Mouse (Mus musculus) retina, embryonic 14.5 days (tissue): ENCODE data around the gene Srcap.
"Not testable (repeated sequence)": the region's sequence is repeated elsewhere in the genome, so short reads cannot be mapped to it uniquely, and the experiment has no call there.

Source experiments
- DNase-seq: peaks from one replicate; pipeline ENCODE4 v3.0.0-alpha.2; 2015; ENCODE audit warnings: low spot score

Gene Srcap

DNA sequence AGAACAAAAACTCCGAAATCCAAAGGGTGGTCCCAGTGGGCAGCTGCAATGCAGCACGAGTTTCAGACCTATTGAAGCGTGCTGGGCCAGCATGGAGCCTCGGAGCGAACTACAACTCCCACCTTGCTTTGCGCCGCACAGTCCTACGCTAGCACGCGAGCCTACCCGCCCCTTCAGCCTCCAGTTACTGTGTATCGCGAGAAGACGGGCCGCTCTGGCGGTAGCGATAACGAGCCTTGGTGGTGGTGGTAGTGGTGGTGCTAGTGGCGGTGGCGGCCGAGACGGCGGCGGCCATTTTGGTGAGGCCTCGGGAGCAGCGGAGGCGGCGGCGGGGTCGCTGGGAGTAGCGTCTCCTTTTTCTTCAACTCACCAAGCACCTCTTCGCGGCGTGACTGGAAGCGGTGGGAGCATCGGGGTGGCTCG, at the start of gene Srcap:
Srcap (plus strand) TSS at position 176 of the 423 bp plus-strand sequence.
- DNase-seq, result peak; percentile 97

GRCm38 (mm10) chr7:127465191-127465590, 46.6 kb upstream of the Srcap start:
- DNase-seq, result no peak

DNA sequence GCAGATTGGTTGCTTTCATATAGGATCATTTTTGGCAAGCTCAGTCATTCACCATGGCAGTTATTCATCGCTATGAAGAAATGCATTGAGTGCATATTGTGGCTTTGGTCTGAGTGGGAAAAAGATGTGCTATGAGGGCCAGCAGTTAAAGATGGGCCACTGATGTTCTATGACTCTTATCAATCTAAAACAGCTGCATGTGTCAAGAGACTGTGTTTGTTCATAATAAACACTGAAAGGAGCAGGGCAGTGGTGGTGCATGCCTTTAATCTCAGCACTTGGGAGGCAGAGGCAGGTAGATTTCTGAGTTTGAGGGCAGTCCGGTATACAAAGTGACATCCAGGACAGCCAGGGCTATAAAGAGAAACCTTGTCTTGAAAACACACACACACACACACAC, 46.1 kb upstream of the Srcap start:
- DNase-seq, result not testable (repeated sequence)

DNA sequence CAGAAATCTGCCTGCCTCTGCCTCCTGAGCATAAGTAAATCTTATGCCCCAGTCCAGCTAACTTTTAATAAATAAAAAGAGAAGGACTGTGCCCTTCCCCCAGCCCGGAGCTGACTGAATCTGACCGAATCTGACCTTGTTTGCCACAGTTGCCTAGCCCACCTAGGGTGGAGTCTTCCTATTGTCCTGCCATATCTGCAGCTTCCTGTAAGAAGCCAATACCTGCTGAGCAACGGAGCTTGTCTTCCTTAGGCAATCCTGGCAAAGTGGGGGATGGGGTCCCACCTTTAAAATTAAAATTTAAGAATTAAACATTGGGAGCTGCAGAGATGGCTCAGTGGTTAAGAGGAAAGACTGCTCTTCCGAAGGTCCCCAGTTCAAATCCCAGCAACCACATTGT, 45.2 kb upstream of the Srcap start:
- no peak for DNase-seq

DNA sequence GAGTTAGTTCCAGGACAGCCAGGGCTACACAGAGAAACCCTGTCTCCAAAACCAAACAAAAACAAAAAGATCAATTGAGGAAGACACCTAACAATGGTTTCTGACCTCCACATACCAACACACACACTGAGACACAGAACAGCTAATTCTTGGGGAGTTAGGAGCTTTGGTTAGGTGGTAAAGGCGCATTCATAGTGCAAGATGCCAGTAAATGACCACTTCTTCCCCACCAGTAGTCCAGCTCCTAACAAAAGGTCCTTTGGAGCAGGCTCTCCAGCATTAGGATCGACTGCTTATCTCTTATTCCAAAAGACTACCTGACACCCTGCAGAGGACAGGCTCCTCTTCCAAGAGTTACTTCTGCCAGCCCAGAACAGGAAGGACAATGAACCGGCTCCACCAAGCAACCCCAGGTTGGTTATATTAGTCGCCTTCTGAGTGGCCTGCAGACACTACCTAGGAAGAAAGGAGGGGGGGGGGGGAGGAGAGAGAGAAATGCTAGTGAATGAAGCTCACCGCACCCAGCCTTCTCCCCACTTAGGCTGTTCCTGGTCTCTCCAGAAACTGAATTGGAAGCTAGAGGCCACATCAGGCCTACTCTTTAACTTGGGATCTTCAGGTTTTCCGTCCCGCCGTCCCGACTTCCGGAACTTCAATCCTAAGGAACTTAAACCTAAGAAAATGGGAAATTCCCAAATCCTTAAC, 41.6 kb upstream of the Srcap start:
- DNase-seq, result no peak

DNA sequence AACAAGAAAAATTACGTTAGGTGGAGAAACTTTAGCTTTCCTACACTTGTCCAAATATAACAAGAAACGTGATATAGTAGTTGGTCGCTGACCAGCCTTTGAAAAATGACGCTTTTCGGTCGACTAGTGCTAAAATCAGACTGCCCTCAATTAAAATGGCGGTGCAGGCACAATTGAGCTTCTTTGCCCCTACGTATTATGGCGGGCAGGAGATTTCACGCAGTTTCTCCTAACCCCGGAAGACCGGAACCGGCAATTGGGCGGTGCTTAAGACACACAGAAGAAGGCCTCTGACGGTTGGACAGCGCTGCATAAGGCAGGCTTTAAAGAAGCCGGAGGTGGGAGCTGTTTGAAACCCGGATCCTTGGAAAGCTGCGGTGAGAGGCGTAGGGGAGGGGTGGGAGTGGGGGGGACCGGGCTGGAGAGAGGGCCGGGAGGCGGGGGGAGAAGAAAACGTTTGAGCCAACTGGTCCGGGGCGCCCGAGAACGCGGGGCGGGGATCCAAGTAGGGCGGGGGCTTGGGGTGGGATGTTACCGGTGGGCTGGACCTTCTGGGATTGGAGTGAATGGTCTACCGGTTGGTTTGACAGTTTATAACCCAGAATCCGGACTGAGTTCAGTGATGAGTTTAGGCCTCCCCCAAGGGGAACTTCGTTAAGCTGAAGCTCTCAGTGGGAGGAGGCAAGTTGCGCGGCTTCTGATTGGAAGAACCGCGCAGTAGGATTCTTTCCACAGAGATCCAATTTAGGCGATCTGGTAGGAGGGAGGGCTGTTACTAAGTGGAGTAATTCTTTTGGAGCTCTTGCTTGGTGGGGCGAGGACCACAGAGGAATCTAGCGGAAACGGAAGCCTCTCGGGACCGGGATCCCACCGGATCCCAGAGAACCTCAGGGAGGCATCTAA, 40.8 kb upstream of the Srcap start:
- peak; percentile 96 for DNase-seq

- DNase-seq, result no peak
Measured at GRCm38 (mm10) chr7:127471646-127472010, 40.2 kb upstream of the Srcap start.

DNA sequence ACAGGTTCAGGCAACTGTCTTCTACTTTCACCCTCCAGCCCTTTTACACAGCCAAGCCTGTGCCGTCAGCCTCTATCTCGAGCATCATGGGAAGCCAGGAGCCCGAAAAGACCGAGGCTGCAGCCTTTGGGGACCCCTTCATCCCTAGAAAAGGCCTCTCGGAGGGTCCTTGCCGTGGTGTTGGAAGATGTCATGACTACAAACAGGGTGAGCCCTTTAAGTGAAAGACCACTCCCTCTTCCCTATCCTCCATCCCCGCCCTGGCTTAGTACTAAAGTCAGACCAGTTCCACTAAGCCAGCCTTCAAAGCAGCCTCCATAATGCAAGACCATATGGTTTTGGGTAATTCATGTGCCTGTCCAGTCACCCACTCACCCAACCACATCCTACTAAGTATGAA, 39.7 kb upstream of the Srcap start:
- DNase-seq, result peak; percentile 20

DNA sequence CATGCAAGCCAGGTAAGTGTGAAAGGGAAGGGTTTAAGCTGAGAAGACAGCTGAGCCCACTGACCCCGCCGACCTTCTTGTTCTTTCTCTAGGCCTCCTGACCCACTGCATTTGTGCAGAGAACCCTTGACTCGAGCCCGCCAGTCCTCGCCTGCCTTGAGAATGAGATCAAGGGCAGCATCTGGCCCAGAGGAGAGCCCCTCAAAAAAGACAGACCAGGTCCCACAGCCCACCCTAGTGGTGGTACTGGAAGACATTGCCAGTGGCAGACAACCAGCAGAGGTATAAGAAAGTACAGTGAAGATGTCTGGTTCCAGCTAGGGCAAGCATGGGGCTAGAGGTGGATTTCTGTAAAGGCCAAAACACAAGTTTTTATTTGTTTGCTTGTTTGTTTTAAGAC, 38.1 kb upstream of the Srcap start:
- peak; percentile 47 for DNase-seq

DNA sequence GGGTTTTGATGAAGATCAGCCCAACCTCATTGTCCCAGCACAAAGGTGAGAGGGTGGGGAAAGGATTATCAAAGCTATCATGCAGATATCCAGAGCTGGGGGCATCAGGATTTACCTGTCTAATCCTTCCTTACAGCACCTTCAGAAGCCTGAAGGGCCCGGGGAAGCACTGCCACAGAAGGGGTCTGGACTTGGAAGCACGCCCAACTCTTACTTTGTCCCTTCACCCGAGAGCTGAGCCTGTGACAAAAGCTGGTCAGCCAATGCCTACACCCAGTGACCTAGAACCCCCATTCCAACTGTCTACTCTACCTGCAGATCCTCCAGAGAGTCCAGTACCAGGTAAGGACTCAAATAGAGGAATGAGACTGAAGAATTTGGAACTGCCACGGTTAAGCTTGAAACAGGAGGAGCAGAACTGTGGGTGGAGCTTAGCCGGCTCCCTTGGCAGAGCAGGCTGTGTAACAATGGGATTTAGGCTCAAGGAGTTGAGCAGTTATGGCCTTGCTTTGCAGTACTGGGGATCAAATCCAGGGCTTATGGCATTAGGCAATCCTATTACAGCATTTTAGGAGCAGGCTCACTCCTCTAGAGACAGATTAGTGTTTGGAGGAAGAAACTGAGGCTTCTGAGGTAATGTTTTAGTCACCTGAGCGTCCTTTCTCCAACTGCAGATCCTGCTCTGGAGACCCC, 37.3 kb upstream of the Srcap start:
- no peak for DNase-seq

DNA sequence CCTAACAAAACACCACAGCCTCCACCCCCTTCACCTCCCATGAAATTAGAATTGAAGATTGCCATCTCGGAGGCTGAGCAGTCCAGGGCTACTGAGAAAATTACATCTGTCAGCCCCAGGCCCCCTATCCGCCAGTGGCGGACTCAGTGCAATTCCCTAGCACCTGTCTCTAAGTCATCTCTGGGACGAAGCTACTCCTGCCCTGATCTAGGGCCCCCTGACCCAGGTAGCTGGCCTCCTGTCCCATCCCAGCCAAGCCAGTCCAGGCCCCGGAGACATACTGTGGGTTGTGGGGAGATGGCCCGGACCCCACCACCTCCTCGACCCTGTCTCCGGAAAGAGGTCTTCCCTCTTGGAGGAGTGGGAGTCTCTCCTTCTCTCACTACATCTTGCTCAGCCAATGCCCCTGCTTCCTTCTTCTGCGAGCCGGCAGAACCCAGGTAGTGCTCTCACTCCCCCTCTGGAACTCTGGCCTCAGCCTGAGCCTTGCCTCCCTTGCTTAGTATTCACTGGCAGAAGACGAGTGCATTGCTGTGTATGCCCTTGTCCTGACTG, 36.5 kb upstream of the Srcap start:
- no peak for DNase-seq

- DNase-seq, result no peak
Measured at GRCm38 (mm10) chr7:127476336-127476735, 35.4 kb upstream of the Srcap start.

- no peak for DNase-seq
Measured at GRCm38 (mm10) chr7:127476855-127477254, 34.9 kb upstream of the Srcap start.

DNA sequence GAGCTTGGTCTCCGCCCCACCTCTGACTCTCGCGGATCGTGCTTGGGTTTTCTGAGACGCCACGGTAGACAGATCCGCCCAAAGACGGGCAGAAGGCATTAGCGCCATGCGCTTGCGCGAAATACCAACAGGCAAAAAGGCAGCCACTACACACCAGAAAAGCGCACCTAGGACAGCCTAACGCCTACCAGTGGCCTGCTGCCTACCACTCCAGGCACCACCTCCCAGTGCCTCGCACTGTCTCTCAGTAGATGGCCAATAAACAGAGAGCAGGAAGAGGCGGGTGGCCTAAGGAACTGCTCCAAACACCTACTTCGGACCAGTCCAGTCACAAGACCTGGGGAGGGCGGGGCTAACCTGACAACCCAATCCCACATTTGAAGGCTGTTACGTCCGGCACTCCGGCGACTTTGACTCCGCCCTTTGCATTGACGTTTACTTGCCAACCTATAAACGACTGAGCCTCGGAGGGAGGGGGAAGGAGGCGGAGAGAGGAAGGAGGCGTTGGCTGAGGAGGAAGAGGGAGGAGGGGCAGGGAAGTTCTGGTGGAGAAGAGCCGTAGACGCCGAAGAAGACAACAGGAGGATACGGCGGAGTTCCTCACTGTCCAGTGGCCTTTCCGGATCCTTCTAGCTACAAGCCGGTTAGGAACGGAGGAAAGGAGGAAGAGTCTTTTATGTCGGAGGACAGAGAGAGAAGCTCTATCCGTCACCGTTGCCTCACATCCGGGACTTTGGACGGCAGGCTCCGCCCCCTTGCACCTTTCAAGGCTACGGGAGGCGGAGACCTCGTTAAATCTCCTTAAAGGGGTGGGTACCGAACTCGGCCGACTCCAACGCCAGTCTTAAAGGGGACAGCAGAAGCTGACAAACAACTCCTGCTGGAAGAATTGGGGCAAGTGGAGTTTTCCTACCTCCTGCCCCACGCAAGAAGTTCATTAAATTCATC, 33.8 kb upstream of the Srcap start:
- DNase-seq, result peak; percentile 100

DNA sequence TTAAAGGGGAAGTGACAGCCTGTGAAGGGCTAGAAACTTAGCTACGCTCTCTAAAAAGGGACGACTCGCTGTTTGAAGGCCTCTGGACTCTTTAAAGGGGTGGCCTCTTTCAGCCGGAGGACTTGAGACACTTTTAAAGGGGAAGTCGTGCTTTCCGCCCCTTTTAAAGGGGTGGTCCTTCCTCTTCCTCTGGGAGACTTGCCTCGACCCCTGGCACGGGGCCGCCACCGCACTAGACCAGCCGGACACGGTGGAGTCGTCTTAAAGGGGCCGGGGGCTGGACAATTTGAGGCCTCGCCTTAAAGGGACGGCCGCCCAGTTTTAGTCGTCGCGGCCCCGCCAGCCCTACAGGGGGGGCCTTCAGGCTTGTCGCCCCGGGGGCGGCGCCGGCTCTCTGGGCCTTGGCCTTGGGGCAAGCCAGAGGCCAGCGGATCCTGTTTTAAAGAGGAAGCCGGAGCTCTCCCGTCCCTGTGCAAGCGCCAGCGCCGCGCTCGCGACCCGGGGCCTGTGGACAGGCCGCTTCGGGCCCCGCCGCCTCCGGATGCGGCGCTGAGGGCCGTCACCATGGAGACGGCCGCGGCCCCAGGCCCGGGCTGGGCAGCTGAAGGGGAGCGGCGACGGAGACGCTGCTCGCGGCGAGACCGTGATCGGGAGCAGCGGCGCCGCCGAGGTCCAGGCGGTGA, 33.0 kb upstream of the Srcap start, which contains the start of gene Fbrs:
Fbrs (plus strand) TSS at position 565 of the 683 bp plus-strand sequence.
- peak; percentile 96 for DNase-seq

DNA sequence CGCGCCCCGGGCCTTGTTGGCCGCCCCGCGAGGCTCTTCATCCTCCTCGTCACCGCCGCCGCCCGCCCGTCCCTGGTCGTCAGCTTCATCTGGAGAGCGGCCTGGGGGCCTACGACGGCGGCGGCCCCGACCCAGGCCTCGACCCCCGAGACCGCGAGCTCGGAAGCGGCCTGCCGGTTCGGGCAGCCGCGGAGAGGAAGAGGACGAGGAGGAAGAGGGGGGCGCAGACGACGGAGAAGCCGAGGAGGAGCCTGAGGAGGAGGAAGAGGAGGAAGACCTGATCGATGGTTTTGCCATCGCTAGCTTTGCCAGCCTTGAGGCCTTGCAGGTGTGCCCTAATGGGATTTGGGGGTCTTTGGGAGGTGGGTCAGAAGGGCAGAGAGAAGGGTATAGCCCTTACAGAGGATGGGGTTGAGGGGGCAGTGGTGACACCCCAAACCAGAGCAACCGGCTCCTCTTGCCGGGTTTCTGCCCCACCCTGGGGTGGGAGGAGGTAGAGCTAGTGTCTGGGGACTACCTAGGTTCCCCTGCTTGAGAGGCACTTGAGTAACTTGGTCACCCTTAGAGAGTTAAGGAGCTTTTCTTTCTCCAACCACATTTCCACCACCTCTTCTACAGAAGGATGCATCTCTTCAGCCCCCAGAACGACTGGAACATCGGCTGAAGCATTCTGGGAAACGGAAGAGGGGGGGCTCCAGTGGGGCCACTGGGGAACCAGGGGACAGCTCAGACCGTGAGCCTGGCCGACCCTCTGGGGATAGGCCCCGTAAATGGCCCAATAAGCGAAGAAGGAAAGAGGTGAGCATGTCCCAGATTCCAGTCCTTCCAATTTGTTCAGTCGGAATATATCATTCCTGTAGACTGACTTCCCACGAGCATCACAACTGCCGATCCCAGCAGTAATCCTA, 32.2 kb upstream of the Srcap start:
- DNase-seq, result peak; percentile 12

DNA sequence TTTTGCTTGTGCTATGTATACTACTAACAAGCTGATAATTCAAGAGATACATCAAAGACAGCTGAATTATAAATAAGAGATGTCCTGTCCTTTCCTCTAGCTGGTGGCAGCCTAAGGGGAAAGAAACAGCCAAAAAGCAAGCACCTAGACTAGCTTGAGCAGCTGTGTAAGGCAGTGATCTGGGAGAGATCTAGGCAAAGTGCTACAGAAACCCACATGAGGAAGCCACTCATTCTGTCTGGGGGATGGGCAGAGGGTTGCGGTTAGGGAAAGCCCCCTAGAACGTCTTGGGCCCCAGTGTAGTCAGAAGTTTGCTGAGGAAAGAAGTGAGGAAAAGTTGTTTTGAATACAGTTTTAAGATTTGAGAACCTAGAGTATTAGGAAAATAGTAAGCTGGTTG, 31.5 kb upstream of the Srcap start:
- DNase-seq, result no peak

GRCm38 (mm10) chr7:127485416-127485815, 26.4 kb upstream of the Srcap start:
- DNase-seq, result no peak

DNA sequence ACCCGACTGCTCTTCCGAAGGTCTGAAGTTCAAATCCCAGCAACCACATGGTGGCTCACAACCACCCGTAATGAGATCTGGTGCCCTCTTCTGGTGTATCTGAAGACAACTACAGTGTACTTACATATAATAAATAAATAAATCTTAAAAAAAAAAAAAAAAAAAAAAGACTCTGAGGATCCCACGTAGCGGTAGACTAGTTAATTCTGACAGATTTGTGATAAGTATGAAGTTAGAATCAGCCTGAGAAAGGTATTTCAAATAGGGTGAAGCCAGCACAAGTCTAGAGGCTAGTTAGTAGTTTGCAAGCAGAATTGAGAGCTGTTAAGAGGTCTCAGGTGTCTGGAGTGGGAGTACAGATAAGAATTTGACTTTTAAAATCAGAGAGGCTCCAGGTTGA, 23.4 kb upstream of the Srcap start:
- not testable (repeated sequence) for DNase-seq
